Mouse (Mus musculus) gastrocnemius, postnatal 10 days (tissue): ENCODE data around the gene Gm10762. TPM values are rescaled to one million over a fixed set of nuclear protein-coding genes. Genes with fewer than 3 reads are reported as not detected.
"Not testable (repeated sequence)": the region's sequence is repeated elsewhere in the genome, so short reads cannot be mapped to it uniquely, and the experiment has no call there.

Experiments
- DNase-seq: peaks from one replicate; pipeline ENCODE4 v3.0.0; 2021; ENCODE audit warnings: mixed read lengths
- long read RNA-seq, 2 experiments: library from polyadenylated mRNA; stranded (forward); transcript quantifications; one replicate each; pipeline ENCODE4 v2.0.0; 2021
- total RNA-seq, 2 experiments: library from RNA; stranded (reverse); gene quantifications; 2 replicates each; pipeline ENCODE4 v1.2.3; 2021

Gm10762 gene
- 10 to 100 TPM; 11.2 to 15.6 TPM for total RNA-seq
- long read RNA-seq, experiment 1, transcript Gm10762-201 (1 exons, 1,133 nt): major isoform, 21 of 21 reads
- long read RNA-seq, experiment 1, partial matches to known transcripts: 0 of 21 reads
- long read RNA-seq, experiment 1, other reads (novel, unspliced or antisense): 0 of 21 reads
- long read RNA-seq, experiment 2, transcript Gm10762-201 (1 exons, 1,133 nt): major isoform, 26 of 26 reads
- long read RNA-seq, experiment 2, partial matches to known transcripts: 0 of 26 reads
- long read RNA-seq, experiment 2, other reads (novel, unspliced or antisense): 0 of 26 reads

DNA sequence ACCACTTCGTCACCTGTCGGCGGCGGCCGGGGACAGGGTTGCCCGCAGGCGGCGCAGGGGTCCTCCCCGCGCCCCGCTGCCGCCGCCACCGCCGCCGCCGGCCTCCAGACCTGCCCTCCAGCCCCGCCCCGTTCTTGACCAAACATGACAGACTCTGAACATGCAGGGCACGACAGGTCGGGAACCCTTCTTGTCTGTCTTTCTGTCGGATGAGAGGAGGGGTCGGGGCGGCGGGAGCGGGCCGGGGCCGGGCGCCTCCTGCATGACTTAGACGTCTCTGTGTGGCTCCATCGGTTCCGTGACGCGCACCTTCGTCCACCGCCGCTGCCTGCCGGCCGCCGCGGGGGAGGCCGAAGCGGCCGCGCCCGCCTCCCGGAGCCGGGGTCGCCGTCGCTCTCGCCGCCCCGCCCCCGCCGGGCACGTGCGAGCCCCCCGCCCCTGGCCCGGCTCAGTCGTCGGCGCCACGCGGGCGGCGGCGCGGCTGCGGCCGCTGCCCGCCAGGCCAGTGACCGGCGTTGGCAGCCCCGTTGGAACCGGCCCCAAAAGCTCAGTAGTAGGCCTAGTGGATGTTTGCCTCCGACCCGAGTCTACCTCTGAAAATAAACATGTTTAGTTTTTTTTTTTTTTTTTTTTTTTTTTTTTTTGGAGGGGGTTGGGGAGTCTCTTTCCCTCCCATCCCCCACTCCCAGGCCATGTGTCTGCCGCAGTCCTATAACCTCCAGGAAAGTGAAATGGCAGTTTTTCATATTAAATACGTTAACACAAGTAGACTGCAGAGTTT lies at the start of gene Gm10762:
TSS of gene Gm10762 (minus strand) at position 65 of the 781 bp plus-strand sequence.
- peak; percentile 78 for DNase-seq

DNA sequence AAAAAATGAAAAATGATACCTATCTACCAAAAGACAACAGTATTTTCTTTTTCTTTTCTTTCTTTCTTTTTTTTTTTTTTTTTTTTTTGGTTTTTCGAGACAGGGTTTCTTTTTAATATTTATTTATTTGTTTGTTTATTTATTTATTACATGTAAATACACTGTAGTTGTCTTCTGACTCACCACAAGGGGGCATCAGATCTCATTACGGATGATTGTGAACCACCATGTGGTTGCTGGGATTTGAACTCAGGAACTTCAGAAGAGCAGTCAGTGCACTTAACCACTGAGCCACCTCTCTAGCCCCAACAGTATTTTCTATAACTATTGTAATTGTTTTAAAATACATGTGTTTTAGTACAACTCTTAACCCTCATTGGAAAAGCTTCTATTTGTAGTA lies 41.3 kb upstream of the Gm10762 start:
- not testable (repeated sequence) for DNase-seq

DNA sequence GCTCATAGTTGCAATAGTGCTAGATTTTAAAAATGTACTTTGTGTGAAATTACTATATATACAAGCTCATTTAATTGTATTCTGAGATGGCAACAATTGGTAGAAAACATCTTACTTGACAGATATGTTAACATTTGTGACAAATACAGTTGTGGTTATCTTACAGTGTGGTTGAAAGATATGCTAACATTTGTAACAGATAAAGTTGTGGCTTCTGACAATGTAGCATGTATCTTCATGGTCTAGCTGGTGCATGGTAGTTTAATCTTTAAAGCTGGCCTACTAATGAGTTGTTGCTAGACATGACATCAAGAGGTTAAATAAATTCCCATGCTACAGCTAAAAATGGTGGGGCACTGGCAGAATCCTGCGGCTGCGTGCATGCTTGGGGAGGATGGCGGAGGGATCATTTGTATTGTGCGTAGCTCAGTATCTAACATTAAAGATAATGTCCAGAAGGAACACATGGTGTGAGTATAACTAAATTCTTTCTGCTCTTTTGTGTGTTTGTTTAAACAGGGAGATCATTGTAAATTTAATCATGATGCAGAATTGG lies 38.7 kb upstream of the Gm10762 start:
- no peak for DNase-seq

DNA sequence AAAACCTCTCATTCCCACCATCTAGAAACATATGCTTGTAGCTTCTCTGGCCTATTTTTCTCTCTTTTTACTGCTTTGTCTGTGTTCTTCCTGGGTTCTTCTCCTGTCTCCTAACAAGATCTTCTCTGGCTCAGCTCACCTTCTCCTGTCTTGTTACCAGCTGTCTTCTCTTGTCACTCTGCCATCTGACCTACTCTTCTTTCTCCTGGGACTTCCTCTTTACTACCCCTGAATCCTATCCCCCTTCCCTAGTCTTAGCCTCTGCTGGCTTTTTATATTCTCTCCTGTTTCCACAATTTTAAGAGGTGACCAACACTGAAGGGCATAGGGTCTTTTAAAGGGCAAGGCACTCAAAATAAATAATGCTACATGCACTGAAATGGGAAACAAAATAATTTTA lies 37.3 kb upstream of the Gm10762 start:
- DNase-seq: no peak

DNA sequence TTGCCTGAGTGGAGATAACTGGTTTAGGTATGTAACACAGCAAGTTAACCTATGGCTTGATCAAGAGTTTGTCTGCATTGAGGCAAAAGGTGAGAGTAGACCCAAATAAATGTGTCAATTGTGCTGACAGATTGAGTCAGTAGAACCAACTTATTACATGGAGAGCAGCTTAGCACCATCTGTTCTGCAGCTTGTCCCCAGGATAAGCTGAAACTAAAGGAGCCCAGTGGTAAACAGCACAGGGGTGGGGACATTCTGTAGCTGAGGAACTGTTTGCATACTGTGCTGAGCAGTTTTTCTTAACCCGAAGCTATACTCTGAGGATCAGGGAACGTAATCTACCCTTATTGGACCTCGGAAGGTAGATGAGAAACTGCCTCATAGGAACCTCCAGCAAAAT lies 17.2 kb upstream of the Gm10762 start:
- no peak for DNase-seq

DNA sequence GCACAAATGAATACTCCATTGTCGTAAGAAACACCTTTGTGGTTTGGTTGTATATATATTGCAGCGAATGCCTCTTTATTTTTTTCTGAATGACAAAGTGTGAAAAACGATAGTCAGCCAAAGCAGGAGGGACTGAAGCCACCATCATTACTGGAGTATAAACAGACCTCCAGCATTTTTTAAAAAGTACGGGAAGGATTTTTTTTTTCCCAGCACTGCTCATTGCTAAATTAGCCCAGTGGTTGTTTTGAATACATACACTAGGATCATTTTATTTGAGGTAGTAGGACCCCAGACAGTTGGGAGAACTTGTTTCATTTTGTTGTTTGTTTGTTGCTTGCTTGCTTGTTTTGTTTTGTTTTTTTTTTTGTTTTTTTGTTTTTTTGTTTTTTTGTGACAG lies 8.0 kb upstream of the Gm10762 start:
- no peak for DNase-seq

DNA sequence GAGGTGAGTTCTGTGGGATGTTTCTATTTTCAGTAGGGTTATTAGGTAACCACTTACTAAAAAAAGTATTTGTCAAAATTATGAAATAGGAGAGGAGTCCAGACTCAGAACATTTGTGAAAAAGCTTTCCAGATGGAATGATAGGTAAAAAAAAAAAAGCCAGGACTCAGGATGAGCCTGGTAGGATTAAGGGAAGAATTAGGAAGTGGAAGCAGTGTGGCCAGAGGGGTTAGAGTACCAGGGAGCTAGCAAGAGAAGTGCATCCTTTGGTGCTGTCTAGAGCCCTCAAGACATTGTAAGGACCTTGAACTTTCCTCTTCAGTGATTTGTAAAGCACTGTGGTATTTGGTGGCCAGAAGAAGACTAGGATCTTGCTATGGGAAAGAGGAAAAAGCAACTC lies 4.8 kb upstream of the Gm10762 start:
- no peak for DNase-seq

DNA sequence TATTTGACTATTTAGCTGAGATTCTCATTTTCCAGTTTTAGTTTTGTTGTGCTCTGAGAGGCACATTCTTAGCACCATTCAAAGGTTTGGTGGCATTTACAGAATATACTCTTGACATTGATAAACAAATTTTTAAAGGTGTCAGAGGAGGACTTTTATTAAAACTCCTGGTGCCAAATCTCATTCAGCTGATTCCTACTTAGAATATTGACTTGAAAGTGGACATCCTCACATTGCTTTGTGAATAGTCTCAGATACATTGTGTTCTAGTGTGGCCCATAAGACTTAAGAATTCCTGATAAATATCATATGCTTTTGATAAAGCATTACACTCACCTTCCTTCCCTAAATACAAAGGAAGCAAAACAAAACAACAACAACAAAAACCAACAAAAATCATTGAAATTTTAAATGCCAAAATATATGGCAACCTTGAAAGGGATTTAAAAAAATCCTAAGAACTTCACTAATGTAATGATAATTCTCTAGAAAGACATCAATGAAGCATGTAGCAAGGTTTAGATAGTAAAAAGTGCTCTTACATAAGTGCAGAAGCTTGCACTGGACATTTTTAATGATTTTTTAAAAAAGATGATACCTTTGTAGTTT lies 1.1 kb upstream of the Gm10762 start:
- DNase-seq: no peak

DNA sequence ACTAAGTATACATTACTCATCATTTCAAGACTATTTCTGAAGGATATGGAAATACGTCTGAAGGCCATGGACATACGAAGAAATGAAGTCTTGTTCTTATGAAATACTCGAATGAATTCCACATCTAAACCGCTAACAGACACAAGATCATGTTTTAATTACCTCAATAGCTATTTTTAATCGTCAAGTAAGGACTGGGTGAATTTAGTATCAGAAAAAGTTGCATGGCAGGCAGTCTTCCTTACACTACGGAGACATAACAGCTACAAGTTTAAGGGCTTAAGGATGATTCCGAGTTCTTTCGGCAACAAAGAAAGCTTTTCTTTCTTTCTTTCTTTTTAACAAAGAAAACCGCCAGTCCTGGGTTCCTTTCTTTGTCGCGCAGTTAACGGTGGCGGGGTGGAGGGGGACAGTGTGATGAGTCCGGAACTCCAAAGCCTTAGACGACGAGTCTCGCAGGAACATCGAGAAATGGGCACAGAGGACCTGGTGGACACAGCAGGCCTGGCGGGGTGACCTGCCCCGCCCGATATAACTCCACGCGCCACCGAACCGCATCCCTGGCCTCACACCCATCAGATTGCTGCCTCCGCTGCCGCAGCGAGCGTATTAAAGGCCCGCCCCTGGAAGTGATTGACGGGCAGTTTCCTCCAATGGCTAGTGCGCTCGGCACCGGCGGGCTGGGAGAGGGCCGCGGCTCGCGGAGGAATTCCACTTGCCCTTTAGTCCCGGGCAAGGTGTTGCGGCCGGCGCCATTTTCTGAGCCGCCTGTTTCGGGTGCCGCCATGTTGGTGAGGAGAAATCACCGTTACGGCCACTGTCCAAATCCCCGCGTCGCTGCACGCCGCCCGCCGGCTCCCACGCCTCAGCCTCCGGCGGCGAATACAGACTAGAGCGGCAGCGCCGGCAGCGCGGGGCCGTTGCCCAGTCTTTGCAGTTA lies 614 bp downstream of the Gm10762 start, which contains the start of gene Zc3h6:
TSS of gene Zc3h6 (plus strand) at position 762 of the 940 bp plus-strand sequence.
- peak; percentile 98 for DNase-seq

DNA sequence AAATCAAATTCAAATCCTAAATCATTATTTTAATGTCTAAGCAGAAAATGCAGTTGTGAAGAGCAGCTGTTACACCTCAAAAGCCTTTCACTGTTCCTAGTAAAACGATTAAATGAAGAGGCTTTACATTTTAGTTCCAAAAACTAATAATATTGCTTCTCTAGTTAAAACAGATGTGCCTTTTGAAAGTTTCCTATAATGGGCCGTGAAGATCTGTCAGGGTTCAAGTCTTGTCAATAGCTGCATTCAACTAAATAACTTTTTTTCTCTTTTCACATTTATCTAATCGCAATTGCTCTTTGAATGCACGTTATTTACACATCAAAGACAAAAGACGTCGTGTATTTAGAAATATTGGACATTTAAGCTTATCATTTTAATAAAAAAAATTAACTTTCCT lies 1.3 kb downstream of the Gm10762 start:
- DNase-seq: no peak

DNA sequence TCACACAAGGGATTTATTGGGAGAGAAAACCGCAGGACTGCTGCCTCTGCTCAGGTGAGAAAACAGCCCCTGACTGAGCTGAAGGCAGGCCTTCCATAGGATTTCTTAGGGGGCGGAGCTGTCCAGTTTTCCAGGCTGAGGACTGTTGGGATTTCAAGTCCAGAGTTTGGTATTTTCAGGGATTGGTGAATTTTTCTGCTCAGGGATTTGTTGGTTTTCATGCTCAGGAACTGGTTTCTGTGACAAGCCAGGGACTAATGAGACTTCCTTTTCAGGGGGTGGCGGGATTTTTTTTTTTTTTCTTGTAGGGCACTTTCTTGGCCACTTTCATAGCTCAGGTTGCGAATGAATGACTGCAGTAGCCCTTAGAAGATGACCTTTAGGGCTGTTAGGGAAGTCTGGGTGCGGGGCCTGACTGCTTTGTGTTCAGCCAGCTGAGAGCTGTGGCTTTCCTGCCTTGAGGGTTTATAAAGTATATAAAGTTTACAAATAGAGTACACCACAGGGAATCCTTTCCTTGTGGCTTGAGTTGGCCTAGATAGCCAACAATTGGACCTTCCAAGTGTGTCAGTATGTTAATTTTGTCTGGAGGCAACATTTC lies 1.9 kb downstream of the Gm10762 start:
- no peak for DNase-seq

DNA sequence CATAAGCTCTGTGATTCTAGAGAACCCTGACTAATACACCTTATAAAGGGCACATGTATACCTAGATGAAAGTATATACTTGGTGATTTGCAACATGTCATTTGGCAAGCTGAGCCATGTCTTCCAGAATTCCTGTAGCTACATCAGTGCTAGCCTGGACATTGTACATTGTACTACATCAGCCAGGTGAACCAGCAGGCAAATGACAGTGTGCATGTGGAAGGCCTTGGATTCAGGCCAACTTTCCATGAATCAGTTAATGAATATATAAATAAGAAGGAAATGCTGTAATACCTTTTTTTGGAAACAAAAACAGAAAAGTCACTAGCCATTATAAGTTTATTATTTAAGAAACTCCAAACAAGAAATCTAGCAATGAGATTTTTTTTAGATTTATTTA lies 13.3 kb downstream of the Gm10762 start:
- DNase-seq: no peak

DNA sequence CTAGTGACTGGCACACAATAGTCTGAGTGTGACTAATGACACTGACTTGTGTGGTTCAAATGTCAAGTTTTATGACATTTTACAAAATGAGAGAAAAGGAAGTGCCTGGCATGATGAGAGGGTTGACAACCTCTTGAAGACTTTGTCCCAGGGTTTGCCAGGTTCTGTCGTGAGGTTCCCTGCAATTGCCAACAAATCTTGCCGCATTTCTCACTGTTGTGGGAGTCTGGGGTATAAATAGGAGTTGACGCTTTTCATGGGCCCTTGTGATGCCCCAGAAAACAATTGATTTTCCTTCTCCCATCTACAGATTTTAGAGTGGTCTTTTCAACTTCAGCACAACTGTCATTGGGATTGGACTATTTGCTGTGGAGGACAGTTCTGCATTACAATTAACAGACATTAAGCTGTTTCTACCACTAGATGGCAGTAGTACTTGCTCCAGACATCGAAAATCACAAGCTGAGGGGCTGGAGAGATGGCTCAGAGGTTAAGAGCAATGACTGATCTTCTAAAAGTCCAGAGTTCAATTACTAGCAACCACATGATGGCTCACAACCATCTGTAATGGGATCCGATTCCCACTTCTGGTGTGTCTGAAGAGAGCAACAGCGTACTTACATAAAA lies 19.4 kb downstream of the Gm10762 start:
- DNase-seq: no peak

DNA sequence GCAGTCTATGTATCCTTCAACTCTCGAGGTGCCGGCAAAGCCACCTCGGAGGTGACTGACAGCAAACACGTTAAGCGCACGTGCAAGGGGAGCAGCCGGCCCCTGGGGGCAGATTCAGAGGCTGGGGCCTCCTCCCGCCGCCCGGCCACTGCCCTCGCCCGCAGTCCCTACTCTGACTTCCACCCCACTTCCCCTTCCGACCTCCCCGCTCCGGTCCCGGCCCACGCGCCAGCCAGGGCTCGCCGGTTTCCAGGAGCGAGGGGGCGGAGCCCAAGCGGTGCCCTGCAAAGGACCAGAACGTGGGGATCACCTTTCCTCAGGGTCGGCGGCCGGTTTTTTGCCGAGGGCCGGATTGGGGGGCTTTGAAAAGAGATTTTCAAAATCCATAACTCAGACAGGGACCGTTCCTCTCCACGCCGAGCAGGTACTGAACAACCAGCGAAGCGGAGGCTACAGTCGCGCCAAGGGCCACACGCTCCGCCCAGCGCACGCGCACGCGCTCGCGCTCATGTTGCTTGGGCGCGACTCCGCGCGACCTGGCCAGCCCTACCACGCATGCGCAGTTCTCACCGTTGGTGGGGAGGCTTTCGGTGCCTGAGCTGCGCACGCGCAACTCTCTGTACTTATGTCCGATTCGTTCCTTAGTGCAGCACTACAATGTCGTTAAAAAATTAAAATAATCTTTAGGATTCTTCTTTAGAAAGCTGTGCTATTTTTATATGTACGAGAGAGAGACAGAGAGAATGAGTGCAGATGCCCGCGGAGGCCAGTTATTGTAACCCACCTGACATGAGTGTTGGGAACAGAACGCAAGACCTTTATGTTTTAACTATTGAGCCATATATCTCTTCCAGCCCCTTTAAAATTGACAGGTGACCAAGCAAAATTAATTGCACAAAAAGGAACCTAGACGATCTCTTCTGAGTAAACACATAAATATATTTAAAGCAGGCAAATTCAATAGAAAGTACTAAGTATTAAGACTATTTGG lies 23.7 kb downstream of the Gm10762 start, which contains the start of gene Zc3h8:
TSS of gene Zc3h8 (minus strand) at position 540 of the 991 bp plus-strand sequence.
- peak; percentile 99 for DNase-seq

DNA sequence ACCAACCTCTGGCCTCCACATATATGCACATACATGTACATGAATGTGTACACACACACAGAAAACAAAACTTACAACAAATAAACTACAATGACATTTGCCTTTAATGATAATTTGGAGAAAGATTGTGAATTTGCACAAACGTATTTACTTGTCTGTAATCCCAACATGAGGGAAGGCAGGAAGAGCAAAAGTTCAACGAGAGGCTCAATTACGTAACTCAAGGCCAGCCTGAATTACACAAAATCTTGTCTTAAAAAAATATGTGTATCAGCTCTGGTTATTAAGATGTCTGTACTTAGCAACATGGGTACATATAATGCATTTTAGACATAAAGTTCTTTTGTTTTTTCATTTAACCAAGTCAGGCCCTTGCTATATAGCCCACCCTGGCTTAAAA lies 31.3 kb downstream of the Gm10762 start:
- DNase-seq: no peak

DNA sequence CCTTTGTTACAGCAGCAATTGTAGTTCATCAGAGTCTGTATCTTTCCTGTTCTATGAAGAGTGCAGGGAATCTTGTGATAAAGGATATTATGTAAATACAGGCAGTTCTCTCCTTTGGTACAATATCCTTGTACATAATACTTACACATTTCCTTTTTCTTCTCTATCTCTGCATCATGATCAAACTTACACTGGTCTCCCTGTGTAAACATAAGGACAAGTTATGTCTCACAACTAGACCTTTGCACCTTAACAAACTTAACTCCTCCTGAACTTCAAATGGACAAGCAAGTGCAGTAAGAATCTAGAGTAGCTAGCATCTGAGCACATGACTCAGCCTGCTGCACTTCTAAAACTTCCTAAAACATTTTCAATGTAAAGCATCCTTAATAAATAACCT lies 36.8 kb downstream of the Gm10762 start:
- no peak for DNase-seq

DNA sequence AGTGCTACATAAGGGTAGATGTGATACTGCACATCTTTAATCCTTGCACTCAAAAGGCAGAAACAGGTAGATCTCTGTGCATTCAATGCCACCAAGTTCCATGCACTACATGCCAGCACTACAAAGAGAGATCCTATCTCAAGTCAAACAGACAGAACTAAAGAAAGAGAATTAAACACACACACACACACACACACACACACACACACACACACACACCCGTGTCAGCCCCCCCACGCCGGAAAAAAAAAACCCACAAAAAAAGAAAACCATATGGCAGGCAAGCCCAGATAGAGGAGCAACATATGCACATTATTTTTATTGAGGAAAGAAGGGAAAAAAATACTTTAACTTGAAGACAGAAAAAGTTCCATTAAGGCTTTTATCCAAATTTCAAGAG lies 39.1 kb downstream of the Gm10762 start:
- no peak for DNase-seq

DNA sequence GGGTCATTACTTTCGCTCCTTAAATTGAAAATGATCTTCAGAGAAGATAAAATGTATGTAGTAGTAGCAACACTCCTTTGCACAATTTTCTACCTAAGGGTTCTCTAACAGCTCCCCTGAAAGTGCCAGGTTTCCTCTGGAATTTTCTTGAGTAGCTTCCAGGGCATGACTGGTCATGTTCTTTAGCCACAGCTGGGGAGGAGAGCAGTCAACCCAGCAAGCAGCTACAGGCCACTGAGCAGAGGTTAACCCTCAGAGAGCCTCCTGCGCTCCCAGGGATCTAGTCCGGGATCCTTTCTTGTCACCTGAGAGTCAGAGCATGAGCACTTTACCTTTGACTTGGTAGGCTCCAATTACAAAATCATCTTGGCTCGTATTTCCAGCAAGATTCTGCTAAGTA lies 42.7 kb downstream of the Gm10762 start:
- no peak for DNase-seq
